Mouse (Mus musculus): ENCODE results near the gene D230025D16Rik. TPM values are rescaled to one million over a fixed set of nuclear protein-coding genes. Genes with fewer than 3 reads are reported as not detected.

The D230025D16Rik gene
- polyA plus RNA-seq, 1 experiment from 2014 or later = 14.8 TPM

- Histone ChIP-seq H3K4me2 (replicated peaks; ENCODE audit: low read depth) (no peak overlapping the region), H3K9me3 (ENCODE audit: control insufficient read depth) (no peaks in the 10 kb centered on the region), H3K36me3 (ENCODE audit: control insufficient read depth, insufficient read depth) (peaks cover 27% of the 10 kb centered on the region), H3K9ac (ENCODE audit: low read depth, low read length) (no peak overlapping the region), H3K4me3 (ENCODE audit: low read depth, low read length) (no peak overlapping the region), H3K27me3 (replicated peaks; ENCODE audit: control insufficient read depth, insufficient read depth, low read length) (no peaks in the 10 kb centered on the region), H3K27ac (ENCODE audit: low read depth, low read length) (no peak overlapping the region), H3K4me1 (replicated peaks; ENCODE audit: control insufficient read depth, insufficient read depth, low read length) (no peaks in the 10 kb centered on the region)
- ATAC-seq = 0 out of 2 replicates have a peak, but pooled peaks have one; percentile 51
- TF ChIP-seq CTCF (IDR thresholded peaks at IDR 0.05; ENCODE audit: low read depth) = no peak
- 67% methylated on average over 1 of the region's 1 CpGs for WGBS
Measured at GRCm38 (mm10) chr8:105235206-105235605, 10.3 kb downstream of the D230025D16Rik start.

GRCm38 (mm10) chr8:105237442-105238142, 12.6 kb downstream of the D230025D16Rik start:
- WGBS = 83% methylated on average over 14 of the region's 14 CpGs
- no peak for TF ChIP-seq CTCF (IDR thresholded peaks at IDR 0.05; ENCODE audit: low read depth)
- Histone ChIP-seq H3K4me3 (ENCODE audit: low read depth, low read length) (no peak overlapping the region), H3K9me3 (ENCODE audit: control insufficient read depth) (no peaks in the 10 kb centered on the region), H3K4me1 (replicated peaks; ENCODE audit: control insufficient read depth, insufficient read depth, low read length) (no peaks in the 10 kb centered on the region), H3K4me2 (replicated peaks; ENCODE audit: low read depth) (no peak overlapping the region), H3K27ac (ENCODE audit: low read depth, low read length) (no peak overlapping the region), H3K9ac (ENCODE audit: low read depth, low read length) (no peak overlapping the region), H3K27me3 (replicated peaks; ENCODE audit: control insufficient read depth, insufficient read depth, low read length) (no peaks in the 10 kb centered on the region), H3K36me3 (ENCODE audit: control insufficient read depth, insufficient read depth) (peaks cover 47% of the 10 kb centered on the region)
- ATAC-seq = no peak

- WGBS = 97% methylated on average over 7 of the region's 7 CpGs
Measured at GRCm38 (mm10) chr8:105241016-105241415, 16.1 kb downstream of the D230025D16Rik start.

GRCm38 (mm10) chr8:105251954-105252353, 27.0 kb downstream of the D230025D16Rik start:
- no peak for ATAC-seq
- Histone ChIP-seq H3K4me2 (replicated peaks; ENCODE audit: low read depth) (no peak overlapping the region), H3K4me3 (ENCODE audit: low read depth, low read length) (no peak overlapping the region), H3K9me3 (ENCODE audit: control insufficient read depth) (no peaks in the 10 kb centered on the region), H3K4me1 (replicated peaks; ENCODE audit: control insufficient read depth, insufficient read depth, low read length) (peaks cover 3% of the 10 kb centered on the region; the same call in 1 of the 2 replicates), H3K27me3 (replicated peaks; ENCODE audit: control insufficient read depth, insufficient read depth, low read length) (no peaks in the 10 kb centered on the region), H3K36me3 (ENCODE audit: control insufficient read depth, insufficient read depth) (peaks cover 54% of the 10 kb centered on the region), H3K9ac (ENCODE audit: low read depth, low read length) (no peak overlapping the region), H3K27ac (ENCODE audit: low read depth, low read length) (no peak overlapping the region)
- 93% methylated on average over 6 of the region's 6 CpGs for WGBS
- TF ChIP-seq CTCF (IDR thresholded peaks at IDR 0.05; ENCODE audit: low read depth) = no peak

More at GRCm38 (mm10) chr8:105241016-105241415, 16.1 kb downstream of the D230025D16Rik start:
- TF ChIP-seq CTCF (IDR thresholded peaks at IDR 0.05; ENCODE audit: low read depth) = no peak
- Histone ChIP-seq H3K27ac (ENCODE audit: low read depth, low read length) (no peak overlapping the region), H3K9me3 (ENCODE audit: control insufficient read depth) (no peaks in the 10 kb centered on the region), H3K27me3 (replicated peaks; ENCODE audit: control insufficient read depth, insufficient read depth, low read length) (no peaks in the 10 kb centered on the region), H3K9ac (ENCODE audit: low read depth, low read length) (no peak overlapping the region), H3K36me3 (ENCODE audit: control insufficient read depth, insufficient read depth) (peaks cover 52% of the 10 kb centered on the region), H3K4me1 (replicated peaks; ENCODE audit: control insufficient read depth, insufficient read depth, low read length) (no peaks in the 10 kb centered on the region), H3K4me3 (ENCODE audit: low read depth, low read length) (no peak overlapping the region), H3K4me2 (replicated peaks; ENCODE audit: low read depth) (no peak overlapping the region)
- ATAC-seq = no peak

- Histone ChIP-seq H3K9ac (ENCODE audit: low read depth, low read length) (no peak overlapping the region), H3K9me3 (ENCODE audit: control insufficient read depth) (no peaks in the 10 kb centered on the region), H3K27me3 (replicated peaks; ENCODE audit: control insufficient read depth, insufficient read depth, low read length) (no peaks in the 10 kb centered on the region), H3K27ac (ENCODE audit: low read depth, low read length) (no peak overlapping the region), H3K4me3 (ENCODE audit: low read depth, low read length) (no peak overlapping the region), H3K4me1 (replicated peaks; ENCODE audit: control insufficient read depth, insufficient read depth, low read length) (peaks cover 3% of the 10 kb centered on the region; the same call in 1 of the 2 replicates), H3K4me2 (replicated peaks; ENCODE audit: low read depth) (no peak overlapping the region; the same call in 1 of the 2 replicates), H3K36me3 (ENCODE audit: control insufficient read depth, insufficient read depth) (peaks cover 45% of the 10 kb centered on the region)
- no peak for TF ChIP-seq CTCF (IDR thresholded peaks at IDR 0.05; ENCODE audit: low read depth)
- 60% methylated on average over 10 of the region's 10 CpGs for WGBS
- no peak for ATAC-seq
Measured at GRCm38 (mm10) chr8:105252680-105253537, 28.0 kb downstream of the D230025D16Rik start.

- peak overlapping the region; percentile 98 for H3K4me2 ChIP-seq (replicated peaks; ENCODE audit: low read depth)
- peak overlapping the region; percentile 64 for H3K4me3 ChIP-seq (ENCODE audit: low read depth, low read length)
- H3K27me3 ChIP-seq (replicated peaks; ENCODE audit: control insufficient read depth, insufficient read depth, low read length) = 0 out of 2 replicates have a peak, but pooled peaks cover 4% of the 10 kb centered on the region
- TF ChIP-seq CTCF (IDR thresholded peaks at IDR 0.05; ENCODE audit: low read depth) = no peak
- no peaks in the 10 kb centered on the region for H3K9me3 ChIP-seq (ENCODE audit: control insufficient read depth)
- WGBS = 53% methylated on average over 20 of the region's 20 CpGs
- H3K4me1 ChIP-seq (replicated peaks; ENCODE audit: control insufficient read depth, insufficient read depth, low read length) = peaks cover 3% of the 10 kb centered on the region; the same call in 1 of the 2 replicates
- ATAC-seq = no peak
- peaks cover 38% of the 10 kb centered on the region for H3K36me3 ChIP-seq (ENCODE audit: control insufficient read depth, insufficient read depth)
- H3K9ac ChIP-seq (ENCODE audit: low read depth, low read length) = peak overlapping the region; percentile 47; the same call in 1 of the 2 replicates
- no peak overlapping the region for H3K27ac ChIP-seq (ENCODE audit: low read depth, low read length)
Measured at GRCm38 (mm10) chr8:105253766-105254151, 28.8 kb downstream of the D230025D16Rik start.
